Mouse (Mus musculus): ENCODE data around the gene Dgki. TPM values are rescaled to one million over a fixed set of nuclear protein-coding genes. Genes with fewer than 3 reads are reported as not detected.

The Dgki gene
- polyA plus RNA-seq, 1 experiment from 2014 or later = 9.9 TPM

DNA sequence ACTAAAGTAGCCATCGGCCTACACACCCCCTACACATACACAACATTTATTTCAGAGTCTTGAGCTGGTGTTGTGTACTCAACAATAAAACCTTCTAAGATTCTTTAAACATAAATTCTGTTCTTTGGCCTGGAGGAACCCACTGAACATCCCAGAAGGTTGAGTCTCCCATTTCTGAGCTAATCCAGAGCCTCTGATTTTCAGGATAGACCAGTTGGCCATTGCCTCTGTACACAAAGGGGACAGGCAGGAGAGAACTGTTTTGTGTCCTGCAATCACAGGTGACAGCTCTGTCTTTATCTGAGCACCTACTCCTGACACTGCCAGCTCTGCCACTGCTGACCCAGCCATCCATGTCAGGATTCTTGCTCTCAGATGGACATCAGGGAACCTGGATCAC lies 8.8 kb downstream of the Dgki start:
- H3K4me2 ChIP-seq (replicated peaks) = no peak overlapping the region
- H3K36me3 ChIP-seq = no peaks in the 10 kb centered on the region
- no peaks in the 10 kb centered on the region for H3K27me3 ChIP-seq
- H3K9me3 ChIP-seq = no peaks in the 10 kb centered on the region
- H3K27ac ChIP-seq (replicated peaks) = no peak overlapping the region
- no peak overlapping the region for H3K4me3 ChIP-seq
- 93% methylated on average over 1 of the region's 1 CpGs for WGBS
- no peak for ATAC-seq (replicated peaks)
- no peak overlapping the region for H3K9ac ChIP-seq (replicated peaks)
- H3K4me1 ChIP-seq = peaks cover 14% of the 10 kb centered on the region

- Histone ChIP-seq H3K36me3 (no peaks in the 10 kb centered on the region), H3K9me3 (no peaks in the 10 kb centered on the region), H3K9ac (replicated peaks) (no peak overlapping the region), H3K27me3 (no peaks in the 10 kb centered on the region), H3K27ac (replicated peaks) (no peak overlapping the region), H3K4me2 (replicated peaks) (no peak overlapping the region), H3K4me1 (peaks cover 9% of the 10 kb centered on the region), H3K4me3 (no peak overlapping the region)
- 90% methylated on average over 3 of the region's 3 CpGs for WGBS
- no peak for ATAC-seq (replicated peaks)
Measured at GRCm38 (mm10) chr6:37290691-37291090, 9.3 kb downstream of the Dgki start.

GRCm38 (mm10) chr6:37286134-37286533 lies 13.8 kb downstream of the Dgki start:
- 96% methylated on average over 4 of the region's 4 CpGs for WGBS
- no peak for ATAC-seq (replicated peaks)

DNA sequence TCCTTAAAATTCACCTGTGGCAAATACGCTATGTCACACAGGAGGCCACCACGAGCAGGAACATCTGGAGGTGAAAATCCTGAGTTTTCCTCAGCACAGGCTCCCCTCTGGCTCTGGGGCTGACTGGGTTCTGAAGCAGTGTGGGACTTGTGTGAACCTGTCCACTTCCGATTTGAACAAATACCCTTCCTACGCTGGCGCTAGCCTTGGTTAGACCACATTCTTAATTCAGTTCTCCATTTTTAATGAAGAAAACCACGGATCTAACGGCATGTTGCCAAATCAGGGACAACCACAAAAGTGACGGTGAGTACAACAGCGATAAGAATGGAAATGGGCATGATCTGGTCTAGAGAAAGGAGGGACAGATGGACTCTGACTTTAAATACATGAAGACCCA lies 15.1 kb downstream of the Dgki start:
- H3K4me2 ChIP-seq (replicated peaks) = no peak overlapping the region
- H3K4me1 ChIP-seq = no peaks in the 10 kb centered on the region
- no peak for ATAC-seq (replicated peaks)
- 93% methylated on average over 9 of the region's 9 CpGs for WGBS
- no peaks in the 10 kb centered on the region for H3K36me3 ChIP-seq
- H3K9ac ChIP-seq (replicated peaks) = no peak overlapping the region
- H3K9me3 ChIP-seq = no peaks in the 10 kb centered on the region
- H3K27ac ChIP-seq (replicated peaks) = no peak overlapping the region
- no peaks in the 10 kb centered on the region for H3K27me3 ChIP-seq
- no peak overlapping the region for H3K4me3 ChIP-seq

More at GRCm38 (mm10) chr6:37286134-37286533, 13.8 kb downstream of the Dgki start:
- H3K4me1 ChIP-seq = no peaks in the 10 kb centered on the region
- no peak overlapping the region for H3K9ac ChIP-seq (replicated peaks)
- H3K27ac ChIP-seq (replicated peaks) = no peak overlapping the region
- no peaks in the 10 kb centered on the region for H3K36me3 ChIP-seq
- H3K27me3 ChIP-seq = no peaks in the 10 kb centered on the region
- no peak overlapping the region for H3K4me2 ChIP-seq (replicated peaks)
- no peaks in the 10 kb centered on the region for H3K9me3 ChIP-seq
- no peak overlapping the region for H3K4me3 ChIP-seq

DNA sequence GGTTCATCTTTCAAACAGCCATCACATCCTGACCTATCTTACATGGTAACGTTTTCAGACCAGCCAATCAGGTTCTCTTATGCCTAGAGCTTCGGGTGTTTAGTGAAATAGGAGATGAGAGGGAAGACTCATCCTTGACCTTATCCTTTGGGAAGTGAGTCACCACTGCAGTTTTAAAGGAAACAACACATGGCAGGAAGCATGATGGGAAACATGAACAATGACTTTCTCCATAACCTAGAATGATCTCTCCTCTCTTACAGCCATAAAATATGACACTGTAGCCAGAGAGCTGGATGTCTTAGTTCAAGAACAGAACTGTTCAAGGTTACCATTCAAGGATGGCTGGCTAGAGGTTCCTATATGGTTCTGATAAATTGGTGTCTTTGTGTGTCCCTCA lies 16.6 kb downstream of the Dgki start:
- Histone ChIP-seq H3K4me3 (no peak overlapping the region), H3K36me3 (no peaks in the 10 kb centered on the region), H3K9me3 (no peaks in the 10 kb centered on the region), H3K9ac (replicated peaks) (no peak overlapping the region), H3K27ac (replicated peaks) (no peak overlapping the region), H3K4me2 (replicated peaks) (no peak overlapping the region), H3K27me3 (no peaks in the 10 kb centered on the region), H3K4me1 (no peaks in the 10 kb centered on the region)
- no peak for ATAC-seq (replicated peaks)
- WGBS = 82% methylated on average over 2 of the region's 2 CpGs

- no peak overlapping the region for H3K9ac ChIP-seq (replicated peaks)
- no peak overlapping the region for H3K4me2 ChIP-seq (replicated peaks)
- no peaks in the 10 kb centered on the region for H3K9me3 ChIP-seq
- no peaks in the 10 kb centered on the region for H3K36me3 ChIP-seq
- no peaks in the 10 kb centered on the region for H3K27me3 ChIP-seq
- H3K27ac ChIP-seq (replicated peaks) = no peak overlapping the region
- no peak overlapping the region for H3K4me3 ChIP-seq
- no peak for ATAC-seq (replicated peaks)
- WGBS = 56% methylated on average over 1 of the region's 1 CpGs
- H3K4me1 ChIP-seq = 0 out of 2 replicates have a peak, but pooled peaks cover 4% of the 10 kb centered on the region
Measured at GRCm38 (mm10) chr6:37282659-37283058, 17.3 kb downstream of the Dgki start.

DNA sequence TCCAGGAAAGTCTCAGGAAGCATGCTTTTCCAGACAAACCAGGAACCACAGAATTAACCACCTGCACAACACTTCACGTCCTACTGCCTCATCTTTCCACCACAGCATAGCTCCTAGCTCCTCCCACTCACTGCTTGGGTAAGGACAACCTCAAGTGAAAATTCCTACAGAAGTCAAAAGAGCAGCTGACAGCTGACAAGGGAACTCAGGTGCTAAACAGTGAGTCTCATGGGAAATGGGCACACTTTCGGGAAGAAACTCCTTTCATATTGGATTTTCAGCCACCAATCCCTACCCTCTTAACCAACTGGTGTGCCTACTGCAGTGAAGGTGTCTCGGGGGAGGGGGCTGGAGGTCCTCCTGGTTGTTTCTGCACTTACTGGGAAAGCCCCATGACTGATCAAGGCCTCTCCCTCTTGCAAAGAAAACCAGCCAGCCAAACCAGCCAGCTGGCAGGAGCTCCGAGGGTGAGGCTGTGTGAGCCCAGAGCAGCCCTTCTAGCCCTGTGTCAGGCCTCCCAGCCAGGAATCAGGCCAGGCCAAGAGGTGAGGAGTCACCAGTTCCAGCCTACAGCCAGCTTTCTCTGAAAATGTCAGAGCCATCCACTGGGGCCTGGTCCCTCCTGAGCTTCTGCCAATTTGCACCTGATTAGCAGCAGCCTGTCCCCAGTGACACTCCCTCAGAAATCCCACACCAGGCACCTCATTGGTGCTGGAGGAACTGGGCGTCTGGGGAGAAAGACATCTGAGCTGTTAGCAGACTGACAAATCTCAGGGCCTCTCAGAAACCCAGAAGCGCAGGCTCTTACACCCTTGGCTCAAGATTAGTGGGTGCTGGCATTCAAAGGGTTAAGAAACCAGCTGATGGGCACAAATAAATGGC lies 22.9 kb downstream of the Dgki start:
- Histone ChIP-seq H3K4me1 (peaks cover 12% of the 10 kb centered on the region), H3K27me3 (no peaks in the 10 kb centered on the region), H3K9me3 (no peaks in the 10 kb centered on the region), H3K4me3 (no peak overlapping the region), H3K27ac (replicated peaks) (no peak overlapping the region), H3K36me3 (no peaks in the 10 kb centered on the region), H3K9ac (replicated peaks) (no peak overlapping the region), H3K4me2 (replicated peaks) (no peak overlapping the region)
- WGBS = 59% methylated on average over 6 of the region's 6 CpGs
- ATAC-seq (replicated peaks) = no peak

DNA sequence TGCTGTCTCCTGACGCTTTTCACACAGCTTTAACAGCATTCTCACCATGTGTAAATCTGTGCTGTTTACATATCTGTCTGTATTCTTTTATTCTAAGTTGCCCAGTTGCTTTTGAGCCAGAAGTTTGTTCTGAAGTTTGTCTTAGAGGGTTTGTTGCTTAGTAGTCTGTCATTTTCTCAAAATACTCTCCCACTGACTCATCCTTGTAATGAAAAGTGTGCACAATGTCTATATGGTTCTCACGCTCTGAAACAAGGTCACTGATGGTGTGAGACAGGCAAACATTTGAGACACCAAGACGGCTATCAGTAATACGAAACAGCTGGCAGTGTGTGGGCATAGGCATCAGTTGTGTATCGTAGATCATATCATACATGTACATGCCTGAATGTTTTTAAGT lies 23.8 kb downstream of the Dgki start:
- H3K9me3 ChIP-seq = no peaks in the 10 kb centered on the region
- no peak overlapping the region for H3K9ac ChIP-seq (replicated peaks)
- no peak overlapping the region for H3K27ac ChIP-seq (replicated peaks)
- no peaks in the 10 kb centered on the region for H3K36me3 ChIP-seq
- WGBS = 84% methylated on average over 5 of the region's 5 CpGs
- no peak overlapping the region for H3K4me3 ChIP-seq
- no peak for ATAC-seq (replicated peaks)
- H3K4me2 ChIP-seq (replicated peaks) = no peak overlapping the region
- no peaks in the 10 kb centered on the region for H3K27me3 ChIP-seq
- peaks cover 12% of the 10 kb centered on the region for H3K4me1 ChIP-seq

DNA sequence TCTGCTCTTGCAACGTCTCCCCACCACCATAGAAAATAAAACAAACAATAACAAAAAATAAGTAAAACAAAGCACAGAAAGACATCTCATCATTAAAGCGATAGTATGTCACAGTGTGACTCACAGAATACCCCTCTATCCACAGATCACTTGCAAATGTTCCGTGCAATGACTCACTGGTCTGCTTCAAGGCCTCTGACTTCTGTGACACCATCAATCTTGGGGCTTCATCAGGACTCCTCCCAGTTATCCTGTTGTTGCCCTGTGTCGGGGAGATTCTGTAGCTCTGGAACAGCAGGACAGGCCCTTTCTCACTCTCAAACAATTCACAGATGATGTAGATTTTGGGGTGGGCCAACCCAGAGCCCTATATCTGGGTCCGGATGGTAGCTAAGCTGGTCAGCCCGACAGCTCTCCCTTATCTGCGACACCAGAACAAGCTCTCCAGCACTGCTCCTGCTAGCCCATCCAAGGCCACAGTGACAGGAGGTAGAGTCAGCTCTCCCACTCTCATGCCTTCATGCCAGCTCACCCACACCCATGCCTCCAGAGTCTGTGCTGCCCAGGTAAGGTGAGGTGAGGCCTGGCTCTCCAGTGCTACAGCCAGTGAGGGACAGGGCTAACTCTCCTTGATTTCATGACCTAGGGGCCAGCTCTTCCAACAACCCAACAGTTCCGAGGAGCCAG lies 28.9 kb downstream of the Dgki start:
- H3K4me1 ChIP-seq = no peaks in the 10 kb centered on the region; the same call in 1 of the 2 replicates
- H3K4me2 ChIP-seq (replicated peaks) = no peak overlapping the region
- no peak overlapping the region for H3K27ac ChIP-seq (replicated peaks)
- H3K9me3 ChIP-seq = peaks cover under 1% of the 10 kb centered on the region; the same call in 1 of the 2 replicates
- WGBS = 91% methylated on average over 8 of the region's 8 CpGs
- H3K9ac ChIP-seq (replicated peaks) = no peak overlapping the region
- no peak for ATAC-seq (replicated peaks)
- no peaks in the 10 kb centered on the region for H3K27me3 ChIP-seq
- H3K36me3 ChIP-seq = 0 out of 2 replicates have a peak, but pooled peaks cover 5% of the 10 kb centered on the region
- H3K4me3 ChIP-seq = no peak overlapping the region

DNA sequence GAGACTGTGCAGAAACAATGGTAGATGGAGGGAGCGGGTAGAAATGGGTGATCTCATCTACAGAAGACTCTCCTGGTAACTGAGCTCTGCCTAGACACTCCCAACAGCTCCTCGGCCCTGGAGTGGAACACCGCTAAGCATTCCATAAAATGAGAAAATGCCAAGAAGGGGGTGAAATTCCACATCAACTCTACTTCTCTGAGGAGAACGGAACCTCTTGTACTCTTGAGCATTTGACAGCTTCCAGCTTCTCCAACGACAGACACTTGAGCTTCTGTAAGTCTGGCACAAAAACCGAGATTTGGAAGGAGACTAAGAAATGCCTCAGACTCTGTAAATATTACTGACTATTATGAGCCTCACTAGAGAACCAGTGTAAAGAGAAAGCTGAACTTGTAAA lies 31.4 kb downstream of the Dgki start:
- H3K36me3 ChIP-seq = 0 out of 2 replicates have a peak, but pooled peaks cover 6% of the 10 kb centered on the region
- H3K27ac ChIP-seq (replicated peaks) = no peak overlapping the region
- H3K9me3 ChIP-seq = peaks cover 3% of the 10 kb centered on the region; the same call in 1 of the 2 replicates
- WGBS = 83% methylated on average over 6 of the region's 6 CpGs
- no peak overlapping the region for H3K9ac ChIP-seq (replicated peaks)
- no peak for ATAC-seq (replicated peaks)
- no peaks in the 10 kb centered on the region; the same call in 1 of the 2 replicates for H3K4me1 ChIP-seq
- no peak overlapping the region for H3K4me2 ChIP-seq (replicated peaks)
- H3K27me3 ChIP-seq = no peaks in the 10 kb centered on the region
- H3K4me3 ChIP-seq = no peak overlapping the region

DNA sequence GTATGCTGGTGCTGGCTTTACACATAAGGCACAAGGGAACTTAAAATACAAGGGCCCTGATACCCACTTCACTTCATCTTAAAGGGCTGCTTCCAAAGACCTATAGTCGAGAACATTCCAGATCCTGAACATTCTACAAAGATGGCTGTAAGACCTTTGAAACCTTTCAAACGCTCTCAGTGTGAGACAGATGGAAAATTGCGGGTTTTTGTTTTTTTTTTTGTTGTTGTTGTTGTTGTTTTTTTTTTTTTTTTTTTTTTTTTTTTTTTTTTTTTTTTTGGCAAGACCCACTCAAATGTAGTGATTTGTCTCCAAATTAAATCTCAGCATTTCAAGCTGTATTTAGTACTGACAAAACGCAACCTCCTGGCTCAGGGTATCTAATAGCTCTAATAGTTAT lies 32.0 kb downstream of the Dgki start:
- no peak overlapping the region for H3K4me2 ChIP-seq (replicated peaks)
- H3K9me3 ChIP-seq = peaks cover 3% of the 10 kb centered on the region; the same call in 1 of the 2 replicates
- no peak overlapping the region for H3K9ac ChIP-seq (replicated peaks)
- H3K27ac ChIP-seq (replicated peaks) = no peak overlapping the region
- 81% methylated on average over 4 of the region's 4 CpGs for WGBS
- no peak for ATAC-seq (replicated peaks)
- no peaks in the 10 kb centered on the region; the same call in 1 of the 2 replicates for H3K4me1 ChIP-seq
- no peak overlapping the region for H3K4me3 ChIP-seq
- H3K27me3 ChIP-seq = no peaks in the 10 kb centered on the region
- H3K36me3 ChIP-seq = 0 out of 2 replicates have a peak, but pooled peaks cover 6% of the 10 kb centered on the region

DNA sequence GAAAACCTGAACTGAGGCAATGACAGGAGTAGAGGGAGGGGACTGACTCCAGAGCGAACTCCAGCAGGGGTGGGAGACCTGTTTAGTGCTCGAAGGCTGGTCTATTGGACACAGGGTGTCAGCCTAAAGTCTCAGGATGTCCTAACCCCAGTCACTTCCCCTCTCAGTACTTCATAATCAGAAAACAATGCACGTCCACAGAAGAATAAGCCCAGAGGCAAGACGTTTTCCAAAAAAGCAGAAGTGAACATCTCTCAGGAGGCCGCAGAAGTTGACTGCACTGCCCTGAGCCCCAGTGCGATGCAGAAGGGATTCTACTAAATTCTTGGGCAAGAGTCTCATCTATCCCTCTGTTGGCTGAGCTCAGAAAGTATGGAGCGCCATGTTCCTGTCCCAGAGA lies 37.5 kb downstream of the Dgki start:
- Histone ChIP-seq H3K9me3 (peaks cover 3% of the 10 kb centered on the region; the same call in 1 of the 2 replicates), H3K27ac (replicated peaks) (no peak overlapping the region), H3K9ac (replicated peaks) (no peak overlapping the region), H3K4me1 (no peaks in the 10 kb centered on the region), H3K4me3 (no peak overlapping the region), H3K36me3 (0 out of 2 replicates have a peak, but pooled peaks cover 6% of the 10 kb centered on the region), H3K4me2 (replicated peaks) (no peak overlapping the region), H3K27me3 (no peaks in the 10 kb centered on the region)
- WGBS = 90% methylated on average over 7 of the region's 7 CpGs
- no peak for ATAC-seq (replicated peaks)
